Mouse (Mus musculus) heart, embryonic 10.5 days (tissue): ENCODE measurements around the gene Selplg. TPM values are rescaled to one million over a fixed set of nuclear protein-coding genes. Genes with fewer than 3 reads are reported as not detected.
A peak's percentile ranks its signal among the peaks of the same experiment; 100 is the strongest.

Experiments
- DNase-seq: peaks from one replicate; pipeline ENCODE4 v3.0.0-alpha.2; 2017; ENCODE audit warnings: low spot score
- H3K27ac ChIP-seq: fragments of 300-500 bp; sonication (generic); 2 replicates; pipeline ENCODE4 v1.5.1; 2016; ENCODE audit warnings: mild to moderate bottlenecking
- H3K27me3 ChIP-seq: fragments of 300-500 bp; sonication (generic); 2 replicates; pipeline ENCODE4 v1.6.1; 2016; ENCODE audit warnings: mild to moderate bottlenecking; ENCODE audit not compliant: poor library complexity, insufficient read depth, severe bottlenecking
- H3K36me3 ChIP-seq: fragments of 300-500 bp; sonication (generic); 2 replicates; pipeline ENCODE4 v1.6.1; 2016; ENCODE audit warnings: mild to moderate bottlenecking, moderate library complexity
- H3K4me1 ChIP-seq: fragments of 300-500 bp; sonication (generic); 2 replicates; pipeline ENCODE4 v1.6.1; 2016; ENCODE audit warnings: mild to moderate bottlenecking
- H3K4me3 ChIP-seq: fragments of 300-500 bp; sonication (generic); 2 replicates; pipeline ENCODE4 v1.5.1; 2016; ENCODE audit warnings: mild to moderate bottlenecking, moderate library complexity
- H3K9me3 ChIP-seq: fragments of 300-500 bp; sonication (generic); 2 replicates; pipeline ENCODE4 v1.6.1; 2016; ENCODE audit warnings: mild to moderate bottlenecking, moderate library complexity
- WGBS: fragments of 180-500 bp; shearing (Covaris S2); methylation state at CpG from one replicate; pipeline ENCODE4 v1.1.7; 2016; 5-methylcytosine and 5-hydroxymethylcytosine counted together
- polyA plus RNA-seq: library from polyadenylated mRNA; unstranded; fragments of >200 nt; fragmentation: Nextera tagmentation; extraction: Ambion mirVana; gene quantifications from 2 replicates; pipeline ENCODE4 v1.2.1, GENCODE M21; 2016

Gene Selplg
- polyA plus RNA-seq, 1 experiment from 2014 or later = 1.3 TPM

- peaks cover 98% of the 10 kb centered on the region for H3K36me3 ChIP-seq
- H3K9me3 ChIP-seq = no peaks in the 10 kb centered on the region
- 90% methylated on average over 9 of the region's 9 CpGs for WGBS
Measured at GRCm38 (mm10) chr5:113847636-113848035, 15.2 kb upstream of the Selplg start.

GRCm38 (mm10) chr5:113846656-113847055 is 14.2 kb upstream of the Selplg start:
- Histone ChIP-seq H3K27ac (no peak overlapping the region), H3K4me3 (no peak overlapping the region), H3K9me3 (no peaks in the 10 kb centered on the region), H3K27me3 (no peaks in the 10 kb centered on the region), H3K36me3 (peaks cover 98% of the 10 kb centered on the region), H3K4me1 (peaks cover 24% of the 10 kb centered on the region)
- WGBS = 79% methylated on average over 8 of the region's 8 CpGs
- DNase-seq = no peak

More at GRCm38 (mm10) chr5:113847636-113848035, 15.2 kb upstream of the Selplg start:
- Histone ChIP-seq H3K4me3 (no peak overlapping the region), H3K27me3 (no peaks in the 10 kb centered on the region), H3K27ac (no peak overlapping the region), H3K4me1 (peaks cover 22% of the 10 kb centered on the region)
- no peak for DNase-seq

- Histone ChIP-seq H3K4me3 (no peak overlapping the region), H3K9me3 (no peaks in the 10 kb centered on the region), H3K4me1 (peaks cover 18% of the 10 kb centered on the region), H3K27ac (no peak overlapping the region), H3K36me3 (peaks cover 95% of the 10 kb centered on the region), H3K27me3 (no peaks in the 10 kb centered on the region)
- WGBS = 92% methylated on average over 8 of the region's 8 CpGs
- no peak for DNase-seq
Measured at GRCm38 (mm10) chr5:113845627-113846026, 13.2 kb upstream of the Selplg start.

GRCm38 (mm10) chr5:113844721-113845120 is 12.3 kb upstream of the Selplg start:
- H3K4me1 ChIP-seq = peaks cover 12% of the 10 kb centered on the region; the same call in 1 of the 2 replicates
- no peaks in the 10 kb centered on the region for H3K9me3 ChIP-seq
- no peak for DNase-seq
- H3K4me3 ChIP-seq = no peak overlapping the region
- 68% methylated on average over 7 of the region's 7 CpGs for WGBS
- 0 out of 2 replicates have a peak overlapping the region, but pooled peaks have one; percentile 3 for H3K27ac ChIP-seq
- H3K36me3 ChIP-seq = peaks cover 94% of the 10 kb centered on the region
- no peaks in the 10 kb centered on the region for H3K27me3 ChIP-seq

GRCm38 (mm10) chr5:113844106-113844505 is 11.7 kb upstream of the Selplg start:
- Histone ChIP-seq H3K4me1 (peaks cover 12% of the 10 kb centered on the region; the same call in 1 of the 2 replicates), H3K9me3 (no peaks in the 10 kb centered on the region), H3K4me3 (no peak overlapping the region), H3K27ac (no peak overlapping the region), H3K27me3 (no peaks in the 10 kb centered on the region), H3K36me3 (peaks cover 88% of the 10 kb centered on the region)
- DNase-seq = no peak
- WGBS = 85% methylated on average over 15 of the region's 15 CpGs

- H3K4me3 ChIP-seq = no peak overlapping the region
- H3K27ac ChIP-seq = no peak overlapping the region
- no peaks in the 10 kb centered on the region for H3K27me3 ChIP-seq
- H3K4me1 ChIP-seq = peaks cover 12% of the 10 kb centered on the region; the same call in 1 of the 2 replicates
- no peaks in the 10 kb centered on the region for H3K9me3 ChIP-seq
- 89% methylated on average over 9 of the region's 9 CpGs for WGBS
- H3K36me3 ChIP-seq = peaks cover 78% of the 10 kb centered on the region
- DNase-seq = no peak
Measured at GRCm38 (mm10) chr5:113842906-113843305, 10.5 kb upstream of the Selplg start.

GRCm38 (mm10) chr5:113842244-113842643 is 9.8 kb upstream of the Selplg start:
- peaks cover 12% of the 10 kb centered on the region; the same call in 1 of the 2 replicates for H3K4me1 ChIP-seq
- H3K36me3 ChIP-seq = peaks cover 71% of the 10 kb centered on the region
- 82% methylated on average over 9 of the region's 9 CpGs for WGBS
- no peak overlapping the region for H3K27ac ChIP-seq
- H3K4me3 ChIP-seq = no peak overlapping the region
- H3K27me3 ChIP-seq = no peaks in the 10 kb centered on the region
- no peaks in the 10 kb centered on the region for H3K9me3 ChIP-seq
- no peak for DNase-seq

GRCm38 (mm10) chr5:113841243-113842225 is 9.1 kb upstream of the Selplg start:
- H3K9me3 ChIP-seq = no peaks in the 10 kb centered on the region
- peaks cover 64% of the 10 kb centered on the region for H3K36me3 ChIP-seq
- H3K27me3 ChIP-seq = no peaks in the 10 kb centered on the region
- H3K27ac ChIP-seq = no peak overlapping the region
- peaks cover 12% of the 10 kb centered on the region; the same call in 1 of the 2 replicates for H3K4me1 ChIP-seq
- no peak for DNase-seq
- H3K4me3 ChIP-seq = no peak overlapping the region
- WGBS = 83% methylated on average over 23 of the region's 23 CpGs

GRCm38 (mm10) chr5:113840443-113840842 is 8.0 kb upstream of the Selplg start:
- Histone ChIP-seq H3K4me3 (no peak overlapping the region), H3K9me3 (no peaks in the 10 kb centered on the region), H3K27ac (no peak overlapping the region), H3K36me3 (peaks cover 53% of the 10 kb centered on the region), H3K4me1 (peaks cover 12% of the 10 kb centered on the region; the same call in 1 of the 2 replicates), H3K27me3 (no peaks in the 10 kb centered on the region)
- WGBS = 88% methylated on average over 4 of the region's 4 CpGs
- no peak for DNase-seq

GRCm38 (mm10) chr5:113836961-113837360 is 4.5 kb upstream of the Selplg start:
- no peak overlapping the region for H3K27ac ChIP-seq
- WGBS = 86% methylated on average over 10 of the region's 10 CpGs

GRCm38 (mm10) chr5:113833316-113833947 is 988 bp upstream of the Selplg start:
- H3K27me3 ChIP-seq = no peaks in the 10 kb centered on the region
- WGBS = 60% methylated on average over 16 of the region's 16 CpGs
- peaks cover 15% of the 10 kb centered on the region for H3K4me1 ChIP-seq
- no peak for DNase-seq
- H3K36me3 ChIP-seq = no peaks in the 10 kb centered on the region
- H3K27ac ChIP-seq = no peak overlapping the region
- H3K4me3 ChIP-seq = no peak overlapping the region
- H3K9me3 ChIP-seq = no peaks in the 10 kb centered on the region

More at GRCm38 (mm10) chr5:113836961-113837360, 4.5 kb upstream of the Selplg start:
- H3K9me3 ChIP-seq = no peaks in the 10 kb centered on the region
- H3K4me3 ChIP-seq = no peak overlapping the region
- peaks cover 18% of the 10 kb centered on the region; the same call in 1 of the 2 replicates for H3K36me3 ChIP-seq
- DNase-seq = no peak
- H3K4me1 ChIP-seq = 0 out of 2 replicates have a peak, but pooled peaks cover 9% of the 10 kb centered on the region
- H3K27me3 ChIP-seq = no peaks in the 10 kb centered on the region

GRCm38 (mm10) chr5:113831741-113832140 is 703 bp downstream of the Selplg start:
- 60% methylated on average over 3 of the region's 3 CpGs for WGBS
- no peaks in the 10 kb centered on the region for H3K9me3 ChIP-seq

GRCm38 (mm10) chr5:113830796-113831195 is 1.6 kb downstream of the Selplg start:
- H3K4me3 ChIP-seq = no peak overlapping the region
- peaks cover 18% of the 10 kb centered on the region for H3K4me1 ChIP-seq
- WGBS = 85% methylated on average over 5 of the region's 5 CpGs
- no peaks in the 10 kb centered on the region for H3K36me3 ChIP-seq
- DNase-seq = no peak
- no peaks in the 10 kb centered on the region for H3K27me3 ChIP-seq
- H3K9me3 ChIP-seq = no peaks in the 10 kb centered on the region
- H3K27ac ChIP-seq = no peak overlapping the region

More at GRCm38 (mm10) chr5:113831741-113832140, 703 bp downstream of the Selplg start:
- Histone ChIP-seq H3K4me3 (no peak overlapping the region), H3K4me1 (peaks cover 18% of the 10 kb centered on the region), H3K27ac (no peak overlapping the region), H3K36me3 (no peaks in the 10 kb centered on the region), H3K27me3 (no peaks in the 10 kb centered on the region)
- no peak for DNase-seq
